Mouse (Mus musculus) cerebellum, adult 2 months (tissue): ENCODE measurements at regions not wholly inside any gene's neighbourhood (a gene's known extent, or its start where the extent isn't known, plus 50 kb on each side); places are given as distances from the start of the nearest gene placed in this dataset.

Source experiments
- CTCF ChIP-seq: fragments of 200-500 bp; IDR thresholded peaks from 2 replicates; pipeline ENCODE4 v1.5.1; 2011; ENCODE audit warnings: low read depth, mild to moderate bottlenecking, control low read depth, low read length, moderate library complexity, borderline replicate concordance; ENCODE audit not compliant: insufficient read depth
- POLR2A ChIP-seq: fragments of 200-500 bp; IDR thresholded peaks from 2 replicates; pipeline ENCODE4 v1.6.1; 2011; ENCODE audit warnings: low read length, control low read depth, borderline replicate concordance; ENCODE audit not compliant: insufficient read depth

DNA sequence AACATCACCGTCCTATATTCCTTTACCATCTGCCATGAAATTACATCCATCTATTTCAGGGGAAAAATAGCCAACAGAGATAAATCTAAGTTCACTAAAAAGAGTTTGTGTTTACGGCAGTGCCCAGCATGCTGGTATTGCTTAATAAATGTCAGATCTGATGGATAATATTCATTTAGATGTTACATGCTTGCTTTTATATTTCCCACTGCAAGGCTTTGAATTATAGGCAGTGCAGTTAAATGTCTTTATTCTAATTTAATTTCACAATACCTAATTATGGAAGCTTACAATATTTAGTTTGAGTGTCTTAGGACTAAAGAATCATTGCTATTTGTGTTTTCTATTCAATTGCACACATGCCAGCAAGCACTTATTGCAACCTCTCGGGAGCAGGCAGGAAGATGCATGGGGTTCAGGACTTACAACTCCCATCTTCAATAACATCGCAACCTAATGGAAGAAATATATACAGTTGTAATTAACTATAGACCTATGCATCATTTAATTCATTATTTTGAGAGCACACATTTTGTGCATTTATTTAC, 1899.4 kb upstream of the Sel1l start:
- TF ChIP-seq POLR2A (no peak), CTCF (no peak)
